Mouse (Mus musculus) midbrain, embryonic 10.5 days (tissue): ENCODE data around the gene Bad. TPM values are rescaled to one million over a fixed set of nuclear protein-coding genes. Genes with fewer than 3 reads are reported as not detected.
A peak's percentile ranks its signal among the peaks of the same experiment; 100 is the strongest.

Experiments used
- DNase-seq: peaks from one replicate; pipeline ENCODE4 v3.0.0-alpha.2; 2017; ENCODE audit warnings: low spot score
- H3K27ac ChIP-seq: fragments of 300-500 bp; sonication (generic); replicated peaks from 2 replicates; pipeline ENCODE4 v1.5.1; 2016; ENCODE audit warnings: mild to moderate bottlenecking
- H3K27me3 ChIP-seq: fragments of 300-500 bp; sonication (generic); 2 replicates; pipeline ENCODE4 v1.6.1; 2016; ENCODE audit warnings: low read depth, mild to moderate bottlenecking; ENCODE audit not compliant: poor library complexity, severe bottlenecking
- H3K36me3 ChIP-seq: fragments of 300-500 bp; sonication (generic); 2 replicates; pipeline ENCODE4 v1.6.1; 2016; ENCODE audit warnings: mild to moderate bottlenecking, moderate library complexity
- H3K4me1 ChIP-seq: fragments of 300-500 bp; sonication (generic); 2 replicates; pipeline ENCODE4 v1.6.1; 2016
- H3K4me3 ChIP-seq: fragments of 300-500 bp; sonication (generic); 2 replicates; pipeline ENCODE4 v1.5.1; 2016; ENCODE audit warnings: mild to moderate bottlenecking, moderate library complexity
- H3K9me3 ChIP-seq: fragments of 300-500 bp; sonication (generic); replicated peaks from 2 replicates; pipeline ENCODE4 v1.6.1; 2016; ENCODE audit warnings: mild to moderate bottlenecking
- whole genome bisulfite sequencing: fragments of 180-500 bp; shearing (Covaris S2); methylation state at CpG from one replicate; pipeline ENCODE4 v1.1.7; 2016; 5-methylcytosine and 5-hydroxymethylcytosine counted together
- polyA plus RNA-seq: library from polyadenylated mRNA; unstranded; fragments of >200 nt; fragmentation: Nextera tagmentation; extraction: Ambion mirVana; gene quantifications from 2 replicates; pipeline ENCODE4 v1.2.1, GENCODE M21; 2016

Bad gene
- polyA plus RNA-seq, 1 experiment from 2014 or later: 69.8 TPM

- Histone ChIP-seq H3K4me3 (peak overlapping the region; percentile 76), H3K36me3 (no peaks in the 10 kb centered on the region), H3K27me3 (peaks cover 31% of the 10 kb centered on the region), H3K27ac (peak overlapping the region; percentile 95), H3K9me3 (no peaks in the 10 kb centered on the region), H3K4me1 (peaks cover 37% of the 10 kb centered on the region)
- WGBS: 48% methylated on average over 8 of the region's 8 CpGs
- peak; percentile 53 for DNase-seq
Observed at GRCm38 (mm10) chr19:6919876-6920740, 21.6 kb upstream of the Bad start.

GRCm38 (mm10) chr19:6920741-6921636 is 20.7 kb upstream of the Bad start:
- peak overlapping the region; percentile 76 for H3K4me3 ChIP-seq
- no peaks in the 10 kb centered on the region; the same call in 1 of the 2 replicates for H3K9me3 ChIP-seq
- H3K4me1 ChIP-seq: peaks cover 46% of the 10 kb centered on the region
- peak overlapping the region; percentile 95 for H3K27ac ChIP-seq
- WGBS: 2% methylated on average over 41 of the region's 48 CpGs
- DNase-seq: no peak
- no peaks in the 10 kb centered on the region for H3K36me3 ChIP-seq
- H3K27me3 ChIP-seq: peaks cover 40% of the 10 kb centered on the region

GRCm38 (mm10) chr19:6921647-6922567 is 19.8 kb upstream of the Bad start, which contains the start of gene Esrra:
TSS of gene Esrra (minus strand) at chr19:6921813.
- Histone ChIP-seq H3K27ac (peak within 1 kb of the TSS; percentile 95), H3K4me3 (peak within 1 kb of the TSS; percentile 76), H3K36me3 (no peaks in the 10 kb centered on the region), H3K4me1 (peaks cover 55% of the 10 kb centered on the region), H3K9me3 (no peaks in the 10 kb centered on the region; the same call in 1 of the 2 replicates), H3K27me3 (peaks cover 49% of the 10 kb centered on the region)
- under 1% methylated on average over 63 of the region's 66 CpGs for WGBS
- peak; percentile 100 for DNase-seq

- 63% methylated on average over 6 of the region's 6 CpGs for WGBS
- Histone ChIP-seq H3K4me1 (peaks cover 66% of the 10 kb centered on the region), H3K9me3 (no peaks in the 10 kb centered on the region; the same call in 1 of the 2 replicates), H3K27me3 (peaks cover 61% of the 10 kb centered on the region), H3K27ac (no peak overlapping the region), H3K4me3 (peak overlapping the region; percentile 76; the same call in 1 of the 2 replicates), H3K36me3 (no peaks in the 10 kb centered on the region)
- no peak for DNase-seq
Observed at GRCm38 (mm10) chr19:6922901-6923735, 18.5 kb upstream of the Bad start.

GRCm38 (mm10) chr19:6924461-6925306 is 17.0 kb upstream of the Bad start:
- WGBS: 5% methylated on average over 39 of the region's 39 CpGs
- peak; percentile 77 for DNase-seq
- Histone ChIP-seq H3K36me3 (no peaks in the 10 kb centered on the region), H3K4me3 (peak overlapping the region; percentile 24), H3K9me3 (no peaks in the 10 kb centered on the region; the same call in 1 of the 2 replicates), H3K27me3 (peaks cover 77% of the 10 kb centered on the region), H3K4me1 (peaks cover 65% of the 10 kb centered on the region), H3K27ac (no peak overlapping the region)

- Histone ChIP-seq H3K27ac (no peak within 1 kb of the TSS), H3K4me1 (peaks cover 60% of the 10 kb centered on the region), H3K27me3 (peaks cover 82% of the 10 kb centered on the region), H3K4me3 (peak within 1 kb of the TSS; percentile 24), H3K36me3 (no peaks in the 10 kb centered on the region), H3K9me3 (no peaks in the 10 kb centered on the region; the same call in 1 of the 2 replicates)
- 6% methylated on average over 9 of the region's 9 CpGs for WGBS
- DNase-seq: no peak
Observed at GRCm38 (mm10) chr19:6925307-6925573, 16.4 kb upstream of the Bad start, which contains the start of gene Catsperz. TSS of gene Catsperz (minus strand) at chr19:6925380.

GRCm38 (mm10) chr19:6925611-6926329 is 15.9 kb upstream of the Bad start:
- H3K4me1 ChIP-seq: peaks cover 54% of the 10 kb centered on the region
- H3K4me3 ChIP-seq: peak overlapping the region; percentile 24
- no peak overlapping the region for H3K27ac ChIP-seq
- no peaks in the 10 kb centered on the region for H3K36me3 ChIP-seq
- H3K9me3 ChIP-seq: no peaks in the 10 kb centered on the region; the same call in 1 of the 2 replicates
- H3K27me3 ChIP-seq: peaks cover 87% of the 10 kb centered on the region
- 5% methylated on average over 40 of the region's 40 CpGs for WGBS
- no peak for DNase-seq

- H3K4me3 ChIP-seq: peak overlapping the region; percentile 42
- H3K27me3 ChIP-seq: peaks cover 97% of the 10 kb centered on the region
- peak; percentile 45 for DNase-seq
- no peaks in the 10 kb centered on the region for H3K36me3 ChIP-seq
- no peak overlapping the region for H3K27ac ChIP-seq
- H3K4me1 ChIP-seq: peaks cover 54% of the 10 kb centered on the region
- WGBS: 9% methylated on average over 26 of the region's 26 CpGs
- no peaks in the 10 kb centered on the region; the same call in 1 of the 2 replicates for H3K9me3 ChIP-seq
Observed at GRCm38 (mm10) chr19:6926559-6927255, 15.0 kb upstream of the Bad start.

- Histone ChIP-seq H3K36me3 (no peaks in the 10 kb centered on the region), H3K27me3 (peaks cover 100% of the 10 kb centered on the region), H3K9me3 (no peaks in the 10 kb centered on the region; the same call in 1 of the 2 replicates), H3K4me1 (peaks cover 44% of the 10 kb centered on the region), H3K27ac (no peak overlapping the region), H3K4me3 (no peak overlapping the region; the same call in 1 of the 2 replicates)
- WGBS: 8% methylated on average over 9 of the region's 9 CpGs
- DNase-seq: no peak
Observed at GRCm38 (mm10) chr19:6928080-6928479, 13.6 kb upstream of the Bad start.

- Histone ChIP-seq H3K36me3 (no peaks in the 10 kb centered on the region), H3K27me3 (peaks cover 100% of the 10 kb centered on the region), H3K4me3 (no peak overlapping the region), H3K27ac (no peak overlapping the region), H3K9me3 (no peaks in the 10 kb centered on the region; the same call in 1 of the 2 replicates), H3K4me1 (peaks cover 42% of the 10 kb centered on the region)
- WGBS: 0% methylated on average over 2 of the region's 2 CpGs
- DNase-seq: no peak
Observed at GRCm38 (mm10) chr19:6931002-6931401, 10.7 kb upstream of the Bad start.
